Mouse (Mus musculus) E14TG2a.4 (cell line): ENCODE measurements at regions not wholly inside any gene's neighbourhood (a gene's known extent, or its start where the extent isn't known, plus 50 kb on each side); places are given as distances from the start of the nearest gene placed in this dataset.

Source experiments
- CTCF ChIP-seq: conservative IDR thresholded peaks from 2 replicates; pipeline ENCODE4 v1.5.1; 2014; ENCODE audit warnings: low read length
- NANOG ChIP-seq: IDR thresholded peaks from 2 replicates; pipeline ENCODE4 v1.6.1; 2014; ENCODE audit warnings: borderline replicate concordance, low read length, mixed read lengths

- TF ChIP-seq CTCF (no peak), NANOG (no peak)
These were observed 149.5 kb downstream of the Gm45692 start for GRCm38 (mm10) chr8:26268751-26269415.
